Mouse (Mus musculus): ENCODE measurements around the gene Kcnb1.

DNA sequence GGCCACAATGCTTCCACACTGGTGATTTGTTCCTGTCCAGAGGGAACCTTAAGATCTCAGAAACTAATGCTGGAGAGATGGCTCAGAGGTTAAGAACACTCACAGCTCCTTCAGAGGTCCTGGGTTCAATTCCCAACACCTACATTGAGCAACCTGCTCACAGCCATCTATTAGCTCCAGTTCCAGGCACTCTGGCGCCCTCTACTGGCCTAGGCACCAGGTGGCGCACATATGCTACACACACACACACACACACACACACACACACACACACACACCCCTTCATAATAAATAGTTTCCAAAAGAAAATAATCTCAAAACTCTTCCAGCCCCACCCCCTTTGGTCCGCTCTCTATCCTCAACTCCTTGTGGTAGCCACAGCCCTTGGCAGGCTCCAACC, 23.1 kb upstream of the Kcnb1 start:
- TF ChIP-seq CHD2 (IDR thresholded peaks at IDR 0.05; ENCODE audit: low read depth, low read length): no peak
- no peak for TF ChIP-seq HCFC1 (IDR thresholded peaks at IDR 0.05; ENCODE audit: borderline replicate concordance, insufficient read depth, low read length)
- no peak for TF ChIP-seq ZNF384 (IDR thresholded peaks at IDR 0.05; ENCODE audit: low read depth, low read length)

Measured in ES-E14 (cell line).